Mouse (Mus musculus) CH12.LX (cell line): ENCODE results near the gene Utp14b.

Experiments used
- CHD2 ChIP-seq: IDR thresholded peaks from 2 replicates; pipeline ENCODE4 v1.6.1; 2011; ENCODE audit warnings: low read length, improper control_type of control experiment
- CTCF ChIP-seq, 2 experiments: IDR thresholded peaks in 1 of 2; conservative IDR thresholded peaks in 1 of 2; 2 replicates each; pipeline ENCODE4 v1.5.1; 2011 to 2012; ENCODE audit warnings: low read depth in 2 of 2, low read length in 2 of 2, improper control_type of control experiment in 1 of 2, inconsistent platforms in 1 of 2, mild to moderate bottlenecking in 1 of 2, moderate library complexity in 1 of 2
- E2F4 ChIP-seq: IDR thresholded peaks from 2 replicates; pipeline ENCODE4 v1.6.1; 2011; ENCODE audit warnings: low read depth, low read length, improper control_type of control experiment; ENCODE audit not compliant: insufficient replicate concordance
- ELF1 ChIP-seq: IDR thresholded peaks from 2 replicates; pipeline ENCODE4 v1.6.1; 2014; ENCODE audit warnings: low read depth, mild to moderate bottlenecking, inconsistent platforms, low read length, improper control_type of control experiment
- GABPA ChIP-seq: IDR thresholded peaks from 2 replicates; pipeline ENCODE4 v1.6.1; 2012; ENCODE audit warnings: low read depth, low read length, improper control_type of control experiment, inconsistent platforms; ENCODE audit not compliant: insufficient replicate concordance
- HCFC1 ChIP-seq: IDR thresholded peaks from 2 replicates; pipeline ENCODE4 v1.6.1; 2012; ENCODE audit warnings: low read depth, mild to moderate bottlenecking, inconsistent platforms, low read length, improper control_type of control experiment
- JUND ChIP-seq: conservative IDR thresholded peaks from 2 replicates; pipeline ENCODE4 v1.6.1; 2011; ENCODE audit warnings: low read depth, low read length, improper control_type of control experiment
- MAX ChIP-seq: IDR thresholded peaks from 2 replicates; pipeline ENCODE4 v1.6.1; 2011; ENCODE audit warnings: low read length, improper control_type of control experiment
- RAD21 ChIP-seq: IDR thresholded peaks from 2 replicates; pipeline ENCODE4 v1.6.1; 2011; ENCODE audit warnings: low read depth, mild to moderate bottlenecking, low read length, improper control_type of control experiment, moderate library complexity
- UBTF ChIP-seq: IDR thresholded peaks from 2 replicates; pipeline ENCODE4 v1.6.1; 2012; ENCODE audit warnings: low read depth, mild to moderate bottlenecking, inconsistent platforms, low read length, improper control_type of control experiment, moderate library complexity
- ZC3H11A ChIP-seq: IDR thresholded peaks from 2 replicates; pipeline ENCODE4 v1.6.1; 2012; ENCODE audit warnings: low read depth, mild to moderate bottlenecking, inconsistent platforms, low read length, improper control_type of control experiment

DNA sequence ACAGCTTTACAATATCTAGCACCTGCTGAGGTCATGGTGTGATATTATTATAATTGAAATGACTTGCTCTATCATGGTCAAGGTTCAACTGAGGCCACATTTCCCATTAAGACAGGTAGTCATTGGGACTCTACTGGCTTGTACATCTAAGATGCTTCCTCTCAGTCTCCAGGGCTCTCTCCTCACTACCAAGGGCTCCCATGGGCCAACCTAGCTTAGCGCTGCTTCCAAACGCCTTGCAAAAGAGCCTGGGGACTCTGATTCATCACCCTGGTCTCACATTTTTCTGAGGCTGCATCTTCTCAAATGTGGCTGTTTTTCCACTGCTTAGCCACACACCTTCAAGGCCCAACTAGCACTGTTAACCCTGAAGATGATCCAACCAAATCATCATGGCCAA is 33.5 kb upstream of the Utp14b start:
- no peak for TF ChIP-seq CTCF (conservative IDR thresholded peaks at IDR 0.05 in 1 of 2, IDR thresholded peaks at IDR 0.05 in 1 of 2; ENCODE audit: low read depth in 2 of 2, low read length in 2 of 2)
- TF ChIP-seq MAX, result no peak
- TF ChIP-seq ELF1, result no peak
- no peak for TF ChIP-seq E2F4
- TF ChIP-seq GABPA, result no peak
- TF ChIP-seq CHD2, result no peak
- TF ChIP-seq ZC3H11A, result no peak
- TF ChIP-seq UBTF, result no peak
- no peak for TF ChIP-seq HCFC1
- no peak for TF ChIP-seq JUND
- no peak for TF ChIP-seq RAD21
